Mouse (Mus musculus): Measurements from ENCODE around the gene Clstn2.

Clstn2 gene

DNA sequence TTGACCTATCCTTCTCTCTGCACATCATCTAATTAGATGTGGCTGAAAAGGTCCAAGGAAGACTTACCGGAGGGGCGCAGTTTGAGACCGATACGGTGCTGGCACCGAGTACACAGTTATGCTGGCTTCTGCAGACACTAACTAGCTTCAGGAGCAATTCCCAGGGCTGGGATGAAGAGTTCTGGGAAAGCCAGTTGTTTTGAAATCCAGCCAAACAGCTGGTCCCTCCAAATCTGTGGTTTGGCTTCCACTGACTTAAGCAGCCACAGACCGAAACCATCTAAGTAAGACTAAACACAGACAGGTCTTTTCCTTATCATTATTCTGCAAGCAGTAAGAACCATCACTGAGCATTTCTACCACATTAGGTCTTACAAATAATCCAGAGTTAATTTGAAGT lies 558.1 kb downstream of the Clstn2 start:
- in situ Hi-C loops (cut with MseI, MboI): no loop called here

GRCm38 (mm10) chr9:97471014-97471591 lies 561.9 kb downstream of the Clstn2 start:
- in situ Hi-C loops (cut with MseI, MboI): no loop called here

DNA sequence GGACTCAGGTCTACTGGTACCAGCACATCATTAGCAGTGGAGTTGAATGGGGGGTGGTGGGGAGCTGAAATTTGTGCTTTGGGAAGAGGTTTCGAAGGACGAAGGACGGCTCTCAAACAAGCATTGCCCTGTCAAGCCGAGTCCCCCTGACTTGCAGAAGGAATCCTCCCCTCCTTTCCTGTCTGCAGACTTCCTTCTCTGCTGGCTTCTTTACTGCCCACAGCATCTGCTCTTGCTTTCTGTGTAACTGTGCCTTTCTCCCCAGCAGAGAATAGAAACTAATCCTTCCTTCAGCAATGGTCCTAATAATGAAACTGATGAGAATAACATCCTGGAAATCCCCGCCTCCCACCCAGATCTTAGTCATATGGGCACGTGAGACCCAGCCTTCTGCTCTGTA lies 572.5 kb downstream of the Clstn2 start:
- in situ Hi-C loops (cut with MseI, MboI): no loop called here

DNA sequence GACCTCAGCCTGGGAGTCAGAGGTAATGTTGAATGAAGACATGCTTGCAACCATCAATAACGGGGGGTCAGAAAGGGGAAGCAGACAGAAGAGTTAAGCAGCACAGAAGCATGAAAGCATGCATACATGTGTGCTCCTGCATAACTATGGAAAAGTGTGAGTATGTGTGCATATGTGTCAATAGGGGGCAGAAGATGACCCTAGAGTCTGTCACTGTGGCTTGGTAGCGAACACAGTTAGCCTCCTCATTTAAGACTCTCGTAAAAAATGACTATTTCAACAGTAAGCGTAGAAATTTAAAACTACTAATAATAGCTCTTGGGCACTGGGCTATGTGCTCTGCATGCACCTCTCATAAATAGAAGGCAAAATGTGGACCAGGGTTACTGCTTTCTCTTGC lies 573.2 kb downstream of the Clstn2 start:
- in situ Hi-C loops (cut with MseI, MboI): no loop called here

- in situ Hi-C loops (cut with MseI, MboI): no loop called here
These were observed 583.5 kb downstream of the Clstn2 start for GRCm38 (mm10) chr9:97449316-97450050.

DNA sequence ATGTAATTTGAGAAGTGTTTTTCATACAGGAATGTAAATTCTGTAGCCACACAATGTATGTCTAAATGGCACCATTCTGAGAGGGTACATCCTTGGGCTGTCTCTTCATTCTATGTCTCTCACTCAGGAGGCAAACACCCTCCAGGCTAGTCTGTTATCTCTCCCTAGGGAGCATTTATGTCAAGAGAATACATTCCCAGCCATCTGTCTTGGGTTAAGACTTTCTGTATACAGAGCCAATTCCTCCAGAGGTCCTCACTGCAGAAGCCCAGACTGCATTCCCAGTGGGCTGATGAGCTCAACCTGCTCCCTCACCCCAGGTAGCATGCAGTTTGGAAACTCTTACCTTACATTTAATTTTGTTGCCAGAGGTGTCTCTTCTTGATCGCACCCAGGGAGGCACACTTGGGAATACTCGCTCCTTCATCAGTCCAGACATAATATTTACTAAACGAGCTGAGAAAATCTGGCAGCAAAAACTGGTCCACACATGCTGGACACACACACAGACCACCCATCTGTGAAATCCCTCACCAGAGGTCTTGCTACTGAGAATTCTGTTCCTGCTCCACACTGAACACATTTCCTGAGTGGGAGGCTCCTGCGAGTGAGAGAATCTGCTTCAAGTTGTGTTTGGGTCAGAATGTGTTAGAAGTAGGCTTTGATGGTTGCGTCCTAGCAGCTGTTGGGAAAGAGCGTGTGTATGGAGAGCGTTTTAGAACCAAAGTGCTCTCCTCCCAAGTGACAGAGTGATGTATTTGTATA lies 592.9 kb downstream of the Clstn2 start:
- in situ Hi-C loops (cut with MseI, MboI): no loop called here

- in situ Hi-C loops (cut with MseI, MboI): no loop called here
These were observed 598.3 kb downstream of the Clstn2 start for GRCm38 (mm10) chr9:97434666-97435065.

GRCm38 (mm10) chr9:97429885-97430449 lies 603.0 kb downstream of the Clstn2 start:
- in situ Hi-C loops (cut with MseI, MboI): no loop called here

DNA sequence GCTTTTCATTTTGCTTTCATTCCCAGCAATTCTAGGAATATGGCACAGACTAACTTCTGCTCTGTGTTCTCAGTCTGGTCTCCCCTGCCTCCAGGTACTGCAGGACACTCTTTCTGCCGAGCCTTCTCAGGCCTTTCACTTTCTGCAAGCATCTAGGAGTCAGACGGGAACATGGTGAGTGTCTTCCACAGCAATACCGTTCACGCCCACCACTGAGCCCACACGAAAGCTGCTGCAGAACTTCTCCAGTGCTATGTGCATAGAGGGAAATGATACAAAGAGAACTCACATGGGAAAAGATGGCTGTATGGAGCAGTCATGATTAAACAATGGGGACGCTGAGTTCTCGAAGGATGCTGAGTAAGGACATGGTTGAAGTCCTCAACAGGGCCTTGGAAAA lies 604.9 kb downstream of the Clstn2 start:
- in situ Hi-C loops (cut with MseI, MboI): no loop called here

DNA sequence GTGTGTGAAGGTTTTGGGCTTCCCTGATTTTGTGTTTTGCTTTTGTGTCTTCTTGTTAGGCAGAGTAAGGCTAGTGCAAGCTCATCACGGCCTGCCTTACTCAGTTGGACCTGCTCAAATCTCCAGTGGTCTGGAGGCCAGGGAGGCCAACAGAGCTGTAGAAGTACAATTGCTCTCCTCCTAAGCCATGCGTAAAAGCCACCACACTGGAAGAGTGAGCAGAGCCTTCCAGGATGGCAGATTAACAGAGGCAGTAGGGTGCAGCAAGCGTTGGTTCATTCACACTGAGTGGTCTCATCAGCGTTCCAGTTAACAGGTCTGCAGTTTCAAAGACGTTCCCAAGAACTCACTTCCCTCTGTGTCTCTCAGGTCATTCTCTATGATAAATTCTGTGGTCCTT lies 612.1 kb downstream of the Clstn2 start:
- in situ Hi-C loops (cut with MseI, MboI): no loop called here

DNA sequence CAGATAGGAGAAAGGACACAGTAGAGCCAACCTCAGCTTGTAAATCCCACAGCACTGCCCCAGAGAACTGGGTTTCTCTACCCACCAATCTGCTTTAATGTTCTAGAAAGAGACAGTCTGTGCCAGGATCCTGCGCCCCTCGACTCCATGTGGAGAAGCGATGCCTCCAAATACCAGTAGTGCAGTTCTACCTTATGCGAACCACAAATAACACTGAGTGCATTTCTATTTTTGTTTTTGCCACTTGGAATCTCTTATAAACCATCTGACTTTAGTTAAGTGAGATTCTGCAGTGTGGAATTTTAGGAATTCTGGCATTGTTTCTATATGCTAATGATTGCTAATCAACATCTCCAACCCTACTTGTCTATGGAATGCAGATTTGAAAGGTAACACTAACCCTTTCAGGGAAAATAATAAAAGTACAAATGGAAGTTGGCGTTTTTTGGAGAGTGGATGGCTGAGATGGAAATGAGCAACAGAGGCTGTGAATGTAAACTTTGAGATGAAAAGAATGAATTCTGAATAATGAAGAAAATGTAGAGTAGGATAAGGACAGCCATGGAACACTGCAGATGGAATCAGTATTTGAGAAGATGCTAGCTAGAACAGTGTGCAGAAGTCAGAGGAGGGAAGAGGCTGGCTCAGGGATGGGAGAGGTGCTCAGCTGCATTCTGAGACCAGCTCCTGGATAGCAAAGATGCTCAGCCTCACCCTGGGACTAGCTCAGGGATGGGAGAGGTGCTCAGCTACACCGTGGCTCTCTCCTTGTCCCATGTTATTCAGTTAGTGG lies 617.9 kb downstream of the Clstn2 start:
- in situ Hi-C loops (cut with MseI, MboI): no loop called here

DNA sequence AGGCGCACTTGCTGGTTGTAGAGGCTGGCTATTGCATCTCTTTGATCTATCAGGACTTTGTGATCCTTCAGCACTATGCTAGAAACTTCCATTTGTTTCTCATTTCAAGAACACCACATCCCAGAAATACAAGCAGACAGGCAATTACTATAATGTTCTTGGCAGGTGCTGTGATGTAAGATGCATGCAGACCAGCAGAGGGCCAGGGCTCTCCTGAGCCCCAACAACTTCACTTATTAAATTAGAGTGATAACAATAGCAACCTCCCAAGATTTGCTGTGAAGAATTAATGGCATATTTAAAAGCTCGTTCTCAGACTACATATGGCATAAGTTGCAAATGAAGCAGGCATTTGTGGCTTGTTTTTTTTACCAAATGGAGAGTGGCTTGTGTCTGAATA lies 624.8 kb downstream of the Clstn2 start:
- in situ Hi-C loops (cut with MseI, MboI): no loop called here
